Mouse (Mus musculus): Measurements from ENCODE around the gene Babam2. TPM values are rescaled to one million over a fixed set of nuclear protein-coding genes. Genes with fewer than 3 reads are reported as not detected.

The Babam2 gene
- polyA plus RNA-seq, 1 experiment, result 25.9 TPM

DNA sequence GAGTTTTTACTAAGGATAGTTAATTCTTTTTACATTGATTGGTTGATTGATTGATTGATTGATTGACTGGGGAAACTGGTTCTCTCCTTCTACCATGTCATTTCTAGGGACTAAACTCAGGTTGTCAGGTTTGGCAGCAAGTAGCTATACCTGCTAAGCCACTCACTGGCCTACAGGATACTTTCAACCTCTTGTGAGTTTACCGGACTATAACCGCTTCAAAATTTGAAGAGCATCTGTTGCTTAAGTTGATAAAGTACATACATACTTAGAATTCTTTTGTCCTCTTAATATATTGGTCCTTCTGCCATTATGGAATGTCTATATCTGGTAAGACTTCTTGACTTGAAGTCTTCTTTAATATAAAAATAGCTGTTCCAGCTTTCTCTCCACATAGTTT lies 363.0 kb downstream of the Babam2 start:
- Histone ChIP-seq H3K4me3 (replicated peaks; ENCODE audit: control insufficient read depth, low read depth, low read length) (no peak overlapping the region), H3K4me1 (ENCODE audit: control insufficient read depth, insufficient read depth, low read length) (no peaks in the 10 kb centered on the region), H3K27ac (ENCODE audit: control insufficient read depth, insufficient read depth, low read depth, low read length, poor library complexity) (no peak overlapping the region)
- TF ChIP-seq CTCF (IDR thresholded peaks at IDR 0.05; ENCODE audit: control insufficient read depth, insufficient read depth, low read length) (no peak), POLR2A (IDR thresholded peaks at IDR 0.05; ENCODE audit: borderline replicate concordance, control insufficient read depth, low read depth, low read length) (no peak)
- 89% methylated on average over 2 of the region's 2 CpGs for WGBS

DNA sequence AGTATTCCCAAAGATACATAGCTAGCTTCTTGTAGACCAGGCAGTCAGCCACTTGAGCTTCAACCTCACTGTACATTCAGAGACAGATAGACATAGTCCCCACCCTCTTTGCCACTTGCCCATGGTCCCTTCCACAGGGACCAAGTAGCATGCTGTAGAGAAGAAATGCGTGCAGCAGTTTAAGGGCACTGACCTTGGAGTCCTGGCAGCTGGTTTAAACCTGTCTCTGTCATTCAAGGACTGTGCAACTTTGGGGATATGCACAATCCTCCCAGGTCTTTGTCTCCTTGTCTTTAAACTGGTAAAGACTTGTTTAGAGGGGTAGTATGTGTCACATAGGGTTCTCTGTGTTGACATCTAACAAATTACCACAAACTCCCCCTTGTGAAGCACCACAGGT lies 364.4 kb downstream of the Babam2 start:
- H3K4me3 ChIP-seq (replicated peaks; ENCODE audit: control insufficient read depth, low read depth, low read length), result no peak overlapping the region
- no peaks in the 10 kb centered on the region for H3K4me1 ChIP-seq (ENCODE audit: control insufficient read depth, insufficient read depth, low read length)
- H3K27ac ChIP-seq (ENCODE audit: control insufficient read depth, insufficient read depth, low read depth, low read length, poor library complexity), result no peak overlapping the region
- 88% methylated on average over 1 of the region's 1 CpGs for WGBS
- TF ChIP-seq CTCF (IDR thresholded peaks at IDR 0.05; ENCODE audit: control insufficient read depth, insufficient read depth, low read length) (no peak), POLR2A (IDR thresholded peaks at IDR 0.05; ENCODE audit: borderline replicate concordance, control insufficient read depth, low read depth, low read length) (no peak)

DNA sequence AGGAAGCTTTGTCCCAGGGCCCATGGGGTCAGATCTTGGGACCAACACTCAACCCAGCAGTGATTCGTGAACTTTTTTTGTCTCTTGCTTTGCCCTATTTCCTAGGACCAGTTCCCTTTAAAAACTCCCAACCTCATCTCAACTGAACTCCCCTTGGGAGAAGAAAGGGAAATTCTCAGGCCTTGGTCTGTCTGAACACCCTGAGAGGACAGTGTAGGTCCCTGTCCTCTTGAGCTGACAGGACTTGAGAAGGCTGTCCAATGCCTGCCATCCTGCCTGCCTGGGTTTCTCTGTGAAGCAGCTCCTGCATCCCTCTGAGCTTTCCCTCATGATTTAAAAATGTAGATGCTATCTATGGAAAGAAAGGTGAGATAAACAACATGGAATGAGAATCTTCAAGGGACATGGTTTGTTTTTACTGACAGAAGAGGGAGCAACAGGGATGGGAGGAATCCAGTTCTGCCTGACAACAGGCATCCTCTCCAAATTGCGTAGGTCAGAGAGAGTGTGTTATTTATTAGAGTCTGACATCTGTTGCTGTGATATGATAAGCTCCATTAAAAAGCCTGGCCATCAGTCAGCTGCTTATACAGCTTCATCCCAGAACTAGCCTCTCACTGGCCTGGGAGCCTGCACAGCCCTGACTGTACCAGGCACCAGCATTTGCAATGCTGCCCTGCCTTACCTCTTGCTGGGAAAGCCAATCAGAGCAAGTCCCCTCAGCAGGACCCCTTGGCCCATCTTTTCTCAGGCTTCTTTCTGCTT lies 367.0 kb downstream of the Babam2 start:
- 83% methylated on average over 2 of the region's 2 CpGs for WGBS
- TF ChIP-seq CTCF (IDR thresholded peaks at IDR 0.05; ENCODE audit: control insufficient read depth, insufficient read depth, low read length), result no peak
- no peak for TF ChIP-seq POLR2A (IDR thresholded peaks at IDR 0.05; ENCODE audit: borderline replicate concordance, control insufficient read depth, low read depth, low read length)
- H3K4me1 ChIP-seq (ENCODE audit: control insufficient read depth, insufficient read depth, low read length), result no peaks in the 10 kb centered on the region

DNA sequence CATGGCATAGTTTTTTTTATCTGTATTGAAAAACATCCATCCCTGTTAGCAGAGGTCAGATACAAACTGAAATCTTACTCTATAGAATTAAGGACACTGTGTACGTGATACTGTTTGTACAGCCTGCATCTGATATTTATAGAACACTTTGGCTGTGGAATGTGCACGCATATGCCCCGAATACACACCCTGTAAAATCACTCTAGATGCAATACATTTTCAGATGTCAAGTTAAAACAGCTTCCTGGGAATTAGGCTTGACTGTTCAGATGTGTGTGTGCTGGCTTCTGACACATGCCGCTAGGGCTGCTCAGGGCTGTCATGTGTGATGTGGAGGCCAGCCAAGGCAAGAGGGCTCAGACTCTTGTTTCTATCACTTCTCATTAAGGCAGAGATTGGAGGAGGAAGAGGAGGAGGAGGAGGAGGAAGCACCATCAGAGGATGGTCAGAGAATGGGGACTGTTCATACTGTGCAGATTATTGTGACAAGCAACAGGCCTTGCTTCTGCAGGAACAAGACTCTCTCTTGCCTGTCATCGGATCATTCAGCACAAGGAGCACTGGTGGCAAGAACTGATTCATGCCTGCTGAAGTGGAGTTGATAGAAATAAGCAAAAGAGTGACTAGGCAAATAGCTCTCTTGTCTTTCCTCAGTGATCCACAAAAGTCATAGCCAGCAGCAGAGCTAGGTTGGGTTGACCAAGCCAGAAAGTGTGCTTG lies 368.7 kb downstream of the Babam2 start:
- H3K27ac ChIP-seq (ENCODE audit: control insufficient read depth, insufficient read depth, low read depth, low read length, poor library complexity), result no peak overlapping the region
- TF ChIP-seq CTCF (IDR thresholded peaks at IDR 0.05; ENCODE audit: control insufficient read depth, insufficient read depth, low read length) (no peak), POLR2A (IDR thresholded peaks at IDR 0.05; ENCODE audit: borderline replicate concordance, control insufficient read depth, low read depth, low read length) (no peak)
- no peaks in the 10 kb centered on the region for H3K4me1 ChIP-seq (ENCODE audit: control insufficient read depth, insufficient read depth, low read length)
- 85% methylated on average over 5 of the region's 5 CpGs for WGBS
- no peak overlapping the region for H3K4me3 ChIP-seq (replicated peaks; ENCODE audit: control insufficient read depth, low read depth, low read length)

More for the DNA sequence above, 367.0 kb downstream of the Babam2 start:
- Histone ChIP-seq H3K4me3 (replicated peaks; ENCODE audit: control insufficient read depth, low read depth, low read length) (no peak overlapping the region), H3K27ac (ENCODE audit: control insufficient read depth, insufficient read depth, low read depth, low read length, poor library complexity) (no peak overlapping the region)

DNA sequence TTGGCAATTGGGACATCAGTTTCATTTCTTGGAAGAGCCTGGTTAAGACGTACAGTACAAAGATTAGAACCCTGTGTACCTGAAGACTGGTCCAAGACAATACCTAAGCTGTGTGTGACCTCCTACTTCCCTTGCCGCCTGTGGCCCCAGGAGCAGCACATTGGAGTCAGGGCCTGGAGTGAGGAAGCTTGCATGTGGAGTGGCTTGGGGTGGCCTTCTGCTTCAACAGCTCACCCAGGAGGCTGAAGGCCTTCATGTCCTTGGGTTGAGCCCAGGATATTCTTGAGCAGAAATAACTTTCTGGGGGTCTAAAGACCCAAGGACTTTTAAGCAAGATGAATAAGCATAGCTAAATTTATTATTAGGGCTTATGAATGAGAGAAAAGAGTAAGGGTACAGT lies 369.4 kb downstream of the Babam2 start:
- 84% methylated on average over 2 of the region's 2 CpGs for WGBS
- H3K27ac ChIP-seq (ENCODE audit: control insufficient read depth, insufficient read depth, low read depth, low read length, poor library complexity), result no peak overlapping the region
- no peaks in the 10 kb centered on the region; the same call in 1 of the 2 replicates for H3K4me1 ChIP-seq (ENCODE audit: control insufficient read depth, insufficient read depth, low read length)
- TF ChIP-seq CTCF (IDR thresholded peaks at IDR 0.05; ENCODE audit: control insufficient read depth, insufficient read depth, low read length), result no peak
- TF ChIP-seq POLR2A (IDR thresholded peaks at IDR 0.05; ENCODE audit: borderline replicate concordance, control insufficient read depth, low read depth, low read length), result no peak
- H3K4me3 ChIP-seq (replicated peaks; ENCODE audit: control insufficient read depth, low read depth, low read length), result no peak overlapping the region

DNA sequence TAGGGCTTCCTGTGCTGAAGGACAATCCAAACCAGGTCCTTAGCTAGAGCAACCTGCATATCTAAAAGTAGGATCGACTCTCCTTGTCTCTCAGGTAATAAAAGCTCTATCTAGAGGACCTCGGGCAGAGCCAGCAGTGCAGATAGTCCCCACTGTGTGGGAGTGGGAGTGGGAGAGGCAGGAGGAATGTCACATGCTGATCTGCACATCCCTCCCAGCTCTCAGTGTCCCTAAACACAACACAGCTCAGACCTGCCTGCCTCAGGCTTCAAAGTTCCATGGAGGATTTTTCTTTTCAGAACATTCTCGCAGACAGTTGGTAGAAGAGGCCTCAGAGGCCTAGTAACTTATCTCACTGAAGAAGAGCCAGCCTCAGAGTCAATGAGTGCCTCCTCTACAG lies 371.1 kb downstream of the Babam2 start:
- TF ChIP-seq POLR2A (IDR thresholded peaks at IDR 0.05; ENCODE audit: borderline replicate concordance, control insufficient read depth, low read depth, low read length) (no peak), CTCF (IDR thresholded peaks at IDR 0.05; ENCODE audit: control insufficient read depth, insufficient read depth, low read length) (no peak)
- Histone ChIP-seq H3K4me1 (ENCODE audit: control insufficient read depth, insufficient read depth, low read length) (no peaks in the 10 kb centered on the region; the same call in 1 of the 2 replicates), H3K27ac (ENCODE audit: control insufficient read depth, insufficient read depth, low read depth, low read length, poor library complexity) (no peak overlapping the region), H3K4me3 (replicated peaks; ENCODE audit: control insufficient read depth, low read depth, low read length) (no peak overlapping the region)
- WGBS, result 80% methylated on average over 3 of the region's 3 CpGs

DNA sequence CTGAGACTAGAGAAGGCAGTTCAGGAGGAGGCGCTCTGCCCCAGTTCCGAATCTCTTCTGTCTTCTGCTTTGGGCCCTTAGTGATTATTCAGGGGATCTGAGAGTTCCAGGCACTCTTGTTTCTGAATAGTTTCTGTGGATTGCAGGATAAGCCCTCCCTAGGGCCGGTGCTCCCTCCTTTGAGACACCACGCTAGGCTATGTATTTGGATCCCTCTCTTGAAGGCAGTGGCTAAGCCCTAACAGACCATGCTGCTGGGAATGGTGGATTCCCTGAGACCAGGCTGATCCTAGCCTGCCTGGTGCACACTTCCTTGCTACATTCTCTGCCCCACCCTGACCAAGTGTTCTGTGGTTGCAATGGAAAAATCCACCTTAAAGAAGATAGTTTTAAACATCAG lies 371.6 kb downstream of the Babam2 start:
- 84% methylated on average over 4 of the region's 4 CpGs for WGBS
- Histone ChIP-seq H3K4me1 (ENCODE audit: control insufficient read depth, insufficient read depth, low read length) (no peaks in the 10 kb centered on the region; the same call in 1 of the 2 replicates), H3K4me3 (replicated peaks; ENCODE audit: control insufficient read depth, low read depth, low read length) (no peak overlapping the region), H3K27ac (ENCODE audit: control insufficient read depth, insufficient read depth, low read depth, low read length, poor library complexity) (no peak overlapping the region)
- TF ChIP-seq CTCF (IDR thresholded peaks at IDR 0.05; ENCODE audit: control insufficient read depth, insufficient read depth, low read length) (no peak), POLR2A (IDR thresholded peaks at IDR 0.05; ENCODE audit: borderline replicate concordance, control insufficient read depth, low read depth, low read length) (no peak)

DNA sequence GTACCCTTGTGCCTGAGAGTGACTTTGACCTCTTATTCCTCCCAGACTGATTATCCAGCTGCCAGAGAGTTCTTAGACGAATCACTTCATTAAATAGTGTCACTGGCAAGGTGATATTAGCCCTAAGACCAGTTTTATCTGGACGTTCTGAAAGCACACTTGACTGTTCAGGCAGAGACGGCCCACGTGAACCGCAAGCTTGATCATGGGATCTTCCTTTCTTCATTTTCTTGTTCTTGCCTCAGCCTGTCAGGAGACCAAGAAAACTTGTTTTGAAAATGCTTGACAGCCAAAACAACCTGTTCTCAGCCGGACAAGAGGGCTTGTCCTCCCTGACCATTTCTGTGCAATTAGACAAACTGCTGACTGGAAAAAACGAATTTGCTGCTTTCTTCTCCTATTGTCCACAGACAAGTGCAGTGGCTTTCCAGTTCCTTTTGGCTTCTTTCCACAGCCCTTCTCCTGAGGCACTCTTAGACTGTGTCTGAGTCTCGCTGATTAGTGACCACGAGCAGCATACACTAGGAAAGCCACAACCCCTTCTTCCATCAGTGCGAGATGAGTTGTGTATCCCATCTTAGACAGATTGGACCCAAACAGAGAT lies 372.2 kb downstream of the Babam2 start:
- 63% methylated on average over 10 of the region's 10 CpGs for WGBS

More for the DNA sequence above, 372.2 kb downstream of the Babam2 start:
- Histone ChIP-seq H3K27ac (ENCODE audit: control insufficient read depth, insufficient read depth, low read depth, low read length, poor library complexity) (no peak overlapping the region), H3K4me1 (ENCODE audit: control insufficient read depth, insufficient read depth, low read length) (no peaks in the 10 kb centered on the region; the same call in 1 of the 2 replicates), H3K4me3 (replicated peaks; ENCODE audit: control insufficient read depth, low read depth, low read length) (no peak overlapping the region)
- TF ChIP-seq POLR2A (IDR thresholded peaks at IDR 0.05; ENCODE audit: borderline replicate concordance, control insufficient read depth, low read depth, low read length) (no peak), CTCF (IDR thresholded peaks at IDR 0.05; ENCODE audit: control insufficient read depth, insufficient read depth, low read length) (no peak)

Data from bone marrow, adult 2 months (tissue).